Comparison of ENCODE assay signal across 13 mouse cellular contexts in genomic region chr16:30797973-30798471, GRCm38 (mm10).
DNase-seq lines count a peak whose midpoint lies in the region; ATAC-seq and TF ChIP-seq lines count a peak whose summit lies in the region.
"Had no signal": no experiment of that assay in that cellular context is flagged by ENCODE, and none has a peak within 500 bp of the region (broad histone marks: within the 10 kb centered on the region; RNA-seq: fewer than 3 reads in every experiment).

No protein-coding gene starts in this region.

- no peak overlapping the region for H3K9ac ChIP-seq in forebrain, embryonic 16.5 days (replicated peaks; ENCODE audit: low read depth, low read length)
- no peak overlapping the region for H3K9ac ChIP-seq in forebrain, embryonic 13.5 days
- no peak overlapping the region for H3K9ac ChIP-seq in lung, embryonic 15.5 days
- H3K9ac ChIP-seq in lung, postnatal 0 days (replicated peaks; ENCODE audit: low read depth) = no peak overlapping the region
- H3K9ac ChIP-seq: embryonic facial prominence, embryonic 12.5 days; midbrain, embryonic 13.5 days had no signal

- H3K9me3 ChIP-seq in forebrain, embryonic 16.5 days (ENCODE audit: control insufficient read depth, low read length) = 0 out of 2 replicates have a peak, but pooled peaks cover 2% of the 10 kb centered on the region
- no peaks in the 10 kb centered on the region for H3K9me3 ChIP-seq in forebrain, embryonic 13.5 days (replicated peaks)
- no peaks in the 10 kb centered on the region for H3K9me3 ChIP-seq in lung, embryonic 15.5 days
- H3K9me3 ChIP-seq in embryonic facial prominence, embryonic 10.5 days = no peaks in the 10 kb centered on the region
- no peaks in the 10 kb centered on the region for H3K9me3 ChIP-seq in lung, postnatal 0 days (ENCODE audit: low read length)
- H3K9me3 ChIP-seq: embryonic facial prominence, embryonic 12.5 days; midbrain, embryonic 13.5 days had no signal

- DNase-seq in lung, postnatal 25 days (ENCODE audit: low spot score) = no peak
- DNase-seq in embryonic facial prominence, embryonic 10.5 days (ENCODE audit: low spot score) = peak; percentile 6
- DNase-seq in lung, postnatal 0 days (ENCODE audit: low spot score) = peak; percentile 77
- no peak for DNase-seq in gastrocnemius, postnatal 4 days (ENCODE audit: low spot score in 2 of 2)
- no peak for DNase-seq in gastrocnemius, adult 18-20 months (ENCODE audit: low spot score)
- DNase-seq: liver; thymus, adult 18-20 months had no signal

- no peaks in the 10 kb centered on the region for H3K27me3 ChIP-seq in forebrain, embryonic 16.5 days (replicated peaks; ENCODE audit: control insufficient read depth, insufficient read depth, low read length)
- no peaks in the 10 kb centered on the region for H3K27me3 ChIP-seq in forebrain, embryonic 13.5 days
- H3K27me3 ChIP-seq in lung, embryonic 15.5 days = no peaks in the 10 kb centered on the region
- H3K27me3 ChIP-seq in embryonic facial prominence, embryonic 10.5 days (replicated peaks; ENCODE audit: low read depth, poor library complexity, severe bottlenecking) = no peaks in the 10 kb centered on the region
- no peaks in the 10 kb centered on the region for H3K27me3 ChIP-seq in lung, postnatal 0 days (replicated peaks; ENCODE audit: insufficient read depth, low read length)
- H3K27me3 ChIP-seq: embryonic facial prominence, embryonic 12.5 days; midbrain, embryonic 13.5 days had no signal

- H3K4me1 ChIP-seq in forebrain, embryonic 16.5 days (replicated peaks; ENCODE audit: control insufficient read depth, insufficient read depth, low read length) = peaks cover 13% of the 10 kb centered on the region
- H3K4me1 ChIP-seq in forebrain, embryonic 13.5 days = peaks cover 9% of the 10 kb centered on the region
- peaks cover 30% of the 10 kb centered on the region for H3K4me1 ChIP-seq in lung, embryonic 15.5 days
- H3K4me1 ChIP-seq in embryonic facial prominence, embryonic 10.5 days = peaks cover 7% of the 10 kb centered on the region
- no peaks in the 10 kb centered on the region for H3K4me1 ChIP-seq in lung, postnatal 0 days (ENCODE audit: insufficient read depth, low read depth, low read length)
- H3K4me1 ChIP-seq: embryonic facial prominence, embryonic 12.5 days had no signal

- TF ChIP-seq CTCF in lung, postnatal 0 days (IDR thresholded peaks at IDR 0.05) = no peak

- no peak overlapping the region for H3K4me3 ChIP-seq in forebrain, embryonic 16.5 days (replicated peaks; ENCODE audit: low read length)
- no peak overlapping the region for H3K4me3 ChIP-seq in forebrain, embryonic 13.5 days
- no peak overlapping the region for H3K4me3 ChIP-seq in lung, embryonic 15.5 days
- no peak overlapping the region for H3K4me3 ChIP-seq in embryonic facial prominence, embryonic 10.5 days
- no peak overlapping the region for H3K4me3 ChIP-seq in lung, postnatal 0 days (ENCODE audit: low read depth, low read length)
- H3K4me3 ChIP-seq: embryonic facial prominence, embryonic 12.5 days; heart, adult 2 months; midbrain, embryonic 13.5 days had no signal

- H3K4me2 ChIP-seq in forebrain, embryonic 16.5 days (ENCODE audit: low read length) = no peak overlapping the region
- no peak overlapping the region for H3K4me2 ChIP-seq in forebrain, embryonic 13.5 days
- no peak overlapping the region for H3K4me2 ChIP-seq in lung, embryonic 15.5 days
- no peak overlapping the region for H3K4me2 ChIP-seq in lung, postnatal 0 days (replicated peaks; ENCODE audit: low read depth, low read length)
- H3K4me2 ChIP-seq: embryonic facial prominence, embryonic 12.5 days; midbrain, embryonic 13.5 days had no signal

- ATAC-seq in forebrain, embryonic 16.5 days = peak; percentile 45; the same call in 1 of the 2 replicates
- ATAC-seq in forebrain, embryonic 13.5 days = no peak
- peak; percentile 81; the same call in 1 of the 2 replicates for ATAC-seq in lung, embryonic 15.5 days (ENCODE audit: borderline replicate concordance, extremely low read depth, low FRiP score, low TSS enrichment)
- ATAC-seq in lung, postnatal 0 days = peak; percentile 67
- ATAC-seq: midbrain, embryonic 13.5 days had no signal

- no peaks in the 10 kb centered on the region for H3K36me3 ChIP-seq in forebrain, embryonic 16.5 days (ENCODE audit: control insufficient read depth, insufficient read depth)
- no peaks in the 10 kb centered on the region for H3K36me3 ChIP-seq in forebrain, embryonic 13.5 days (ENCODE audit: poor library complexity, severe bottlenecking)
- H3K36me3 ChIP-seq in lung, embryonic 15.5 days = no peaks in the 10 kb centered on the region
- H3K36me3 ChIP-seq in embryonic facial prominence, embryonic 10.5 days (replicated peaks) = no peaks in the 10 kb centered on the region
- H3K36me3 ChIP-seq in lung, postnatal 0 days (ENCODE audit: insufficient read depth, low read length) = no peaks in the 10 kb centered on the region
- H3K36me3 ChIP-seq: embryonic facial prominence, embryonic 12.5 days; midbrain, embryonic 13.5 days had no signal

- 66% methylated on average over 7 of the region's 7 CpGs for WGBS in forebrain, embryonic 16.5 days
- 79% methylated on average over 7 of the region's 7 CpGs for WGBS in forebrain, embryonic 13.5 days
- 50% methylated on average over 7 of the region's 7 CpGs for WGBS in lung, embryonic 15.5 days
- 89% methylated on average over 7 of the region's 7 CpGs for WGBS in embryonic facial prominence, embryonic 10.5 days
- WGBS in lung, postnatal 0 days = 56% methylated on average over 7 of the region's 7 CpGs

- TF ChIP-seq EP300 in lung, postnatal 0 days (IDR thresholded peaks at IDR 0.05) = no peak; the same call in 1 of the 2 replicates

- no peak overlapping the region for H3K27ac ChIP-seq in forebrain, embryonic 16.5 days (ENCODE audit: low read length)
- no peak overlapping the region for H3K27ac ChIP-seq in forebrain, embryonic 13.5 days
- H3K27ac ChIP-seq in lung, embryonic 15.5 days = peak overlapping the region; percentile 34; the same call in 1 of the 2 replicates
- H3K27ac ChIP-seq in embryonic facial prominence, embryonic 10.5 days (replicated peaks) = no peak overlapping the region
- H3K27ac ChIP-seq in lung, postnatal 0 days (ENCODE audit: low read length) = no peak overlapping the region
- H3K27ac ChIP-seq: embryonic facial prominence, embryonic 12.5 days; midbrain, embryonic 13.5 days had no signal

Comparison
In these comparisons a context has a peak if more than half of its experiments do, and no peak if none do; other contexts are left out.
1. DNase-seq: peak in embryonic facial prominence, embryonic 10.5 days (single experiment) and lung, postnatal 0 days (single experiment); none in lung, postnatal 25 days (single experiment), gastrocnemius, postnatal 4 days (0 of 2) and gastrocnemius, adult 18-20 months (single experiment).